Mouse (Mus musculus) brain, embryonic 18.5 days (tissue): ENCODE measurements around the gene Sdhb.

Source experiments
- DNase-seq: peaks from one replicate; pipeline ENCODE4 v3.0.0-alpha.2; 2012; ENCODE audit warnings: low read depth, low spot score

Gene Sdhb

GRCm38 (mm10) chr4:140960781-140961466 lies at the start of gene Sdhb:
Gene Sdhb, plus strand, starts transcription at chr4:140961203.
- peak; percentile 94 for DNase-seq

DNA sequence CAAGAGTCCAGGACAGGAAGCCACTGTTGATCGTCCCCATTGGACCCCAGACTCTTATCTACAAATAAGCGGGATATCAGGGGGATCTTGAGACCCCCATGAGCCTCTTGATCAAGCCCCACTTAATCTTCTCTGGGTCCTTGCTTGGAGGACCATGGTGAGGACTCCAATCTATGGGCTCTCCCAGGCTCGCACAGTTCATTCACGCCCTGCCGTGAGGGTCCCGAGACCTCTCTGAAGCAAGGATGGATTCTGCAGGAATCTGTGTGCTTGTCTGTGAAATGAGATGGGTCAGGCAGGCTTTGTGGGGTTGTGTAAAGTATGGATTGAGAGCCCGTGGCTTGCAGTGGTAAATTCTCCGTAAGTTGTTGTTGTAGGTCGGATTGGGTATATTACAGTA lies 49.6 kb upstream of the Sdhb start:
- DNase-seq, result no peak

DNA sequence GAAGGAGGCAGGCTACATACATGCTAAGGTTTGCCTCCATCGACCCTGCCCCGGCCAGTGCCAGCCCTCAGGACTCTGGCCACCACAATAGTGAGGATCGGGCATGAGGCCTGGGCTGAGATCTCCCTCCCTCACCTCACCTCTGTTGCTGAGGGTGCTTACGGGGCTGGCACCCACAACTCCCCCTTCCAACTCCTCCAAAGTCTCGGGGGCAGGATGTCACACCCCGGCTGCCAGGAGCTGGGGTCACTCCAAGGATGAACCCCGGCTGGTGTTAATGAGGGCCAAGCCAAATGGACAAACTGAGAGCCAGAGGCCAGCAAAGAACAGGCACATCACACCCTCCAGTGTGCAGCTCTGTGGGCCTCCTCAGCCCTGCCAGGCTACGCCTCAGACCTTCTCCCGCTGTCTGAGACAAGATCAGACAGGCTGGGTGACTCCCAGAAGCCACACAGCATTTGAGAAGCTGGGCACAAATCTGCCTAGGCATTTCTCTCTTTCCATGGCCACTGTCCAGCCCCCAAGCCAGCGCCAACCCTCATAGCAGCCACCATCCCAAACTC lies 48.7 kb upstream of the Sdhb start:
- no peak for DNase-seq

- DNase-seq, result no peak
These were observed 47.4 kb upstream of the Sdhb start for GRCm38 (mm10) chr4:140913565-140913964.

DNA sequence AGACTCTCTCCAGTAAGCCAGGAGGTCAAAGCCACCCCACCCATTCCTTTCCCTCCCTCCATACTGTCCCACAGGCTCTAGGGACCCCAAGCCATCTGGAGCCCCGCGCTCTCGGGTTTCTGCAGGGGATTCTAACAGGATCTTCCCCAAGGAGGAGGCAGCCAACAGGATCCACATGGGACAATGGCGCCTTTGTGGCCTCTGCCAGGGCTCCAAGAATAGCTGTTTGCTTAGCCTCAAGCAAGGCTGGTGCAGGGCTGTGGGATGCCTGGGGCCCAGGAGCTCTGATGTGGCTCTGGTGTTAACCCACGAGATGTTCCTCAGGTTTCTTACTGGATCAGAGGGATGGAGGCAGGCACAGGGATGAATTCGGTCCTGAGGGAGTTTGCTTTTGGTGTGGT lies 46.3 kb upstream of the Sdhb start:
- no peak for DNase-seq

- no peak for DNase-seq
These were observed 45.8 kb upstream of the Sdhb start for GRCm38 (mm10) chr4:140915235-140915634.

GRCm38 (mm10) chr4:140916296-140916695 lies 44.7 kb upstream of the Sdhb start:
- no peak for DNase-seq

GRCm38 (mm10) chr4:140917451-140917850 lies 43.6 kb upstream of the Sdhb start:
- DNase-seq, result no peak

DNA sequence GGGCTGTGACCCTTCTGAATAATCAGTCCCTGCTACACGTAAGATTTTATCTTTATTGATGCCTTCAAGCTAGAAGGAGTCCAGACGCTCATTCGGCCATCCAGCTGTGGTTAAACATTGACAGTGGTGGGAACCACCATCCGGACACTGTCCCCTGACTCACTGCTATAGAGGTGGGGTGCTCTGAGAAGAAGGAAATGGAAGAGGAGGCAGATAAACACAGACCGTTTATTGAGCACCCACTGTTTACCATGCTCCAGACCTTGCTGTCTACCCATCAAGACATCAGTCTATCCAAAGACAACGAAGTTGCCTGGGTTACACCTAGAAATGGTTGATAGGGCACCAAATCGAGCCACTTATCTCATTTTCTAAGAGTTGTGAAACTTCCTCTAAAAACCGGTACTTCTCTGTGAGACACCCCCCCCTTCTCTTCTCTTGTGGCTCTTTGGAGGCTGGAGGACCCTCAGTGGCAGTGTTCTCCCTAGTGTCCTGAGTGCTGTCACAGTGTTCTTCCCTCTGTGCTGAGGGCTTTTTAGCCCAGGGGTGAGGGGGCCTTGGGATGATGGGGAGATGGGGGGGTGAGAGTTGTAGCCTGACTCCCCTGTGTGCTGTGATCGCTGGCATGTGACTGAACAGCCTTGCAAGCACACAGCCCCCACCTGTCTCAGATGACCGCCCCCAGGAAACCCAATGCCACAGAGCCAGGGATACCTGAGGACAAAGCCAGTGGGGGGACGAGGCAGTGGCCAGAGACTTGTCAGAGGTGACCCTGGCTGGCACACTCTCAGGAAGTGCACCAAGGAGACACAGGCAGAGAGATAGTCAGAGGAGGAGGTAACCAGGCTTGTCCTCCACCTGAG lies 40.8 kb upstream of the Sdhb start:
- DNase-seq, result no peak

GRCm38 (mm10) chr4:140922508-140922907 lies 38.5 kb upstream of the Sdhb start:
- no peak for DNase-seq

GRCm38 (mm10) chr4:140925648-140926047 lies 35.4 kb upstream of the Sdhb start:
- no peak for DNase-seq

DNA sequence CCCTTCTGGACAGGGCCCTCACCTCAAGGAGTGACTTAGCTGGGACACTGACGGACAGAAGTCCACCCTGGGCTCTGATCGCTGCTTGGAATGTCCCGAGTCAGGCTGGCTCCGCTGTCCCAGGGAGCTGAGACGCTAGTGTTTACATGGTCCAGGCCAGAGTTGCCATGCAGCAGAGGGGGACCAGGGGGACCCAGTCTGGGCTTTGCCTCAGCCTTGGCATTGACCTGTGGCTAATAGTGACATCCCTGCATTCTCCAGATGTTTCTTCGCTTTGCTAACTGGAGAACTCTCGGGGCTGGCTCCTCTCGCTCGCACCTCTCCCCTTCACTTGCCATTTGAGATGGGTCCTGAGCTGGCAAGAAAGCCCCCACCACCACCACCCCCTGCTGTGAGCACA lies 32.7 kb upstream of the Sdhb start:
- no peak for DNase-seq

DNA sequence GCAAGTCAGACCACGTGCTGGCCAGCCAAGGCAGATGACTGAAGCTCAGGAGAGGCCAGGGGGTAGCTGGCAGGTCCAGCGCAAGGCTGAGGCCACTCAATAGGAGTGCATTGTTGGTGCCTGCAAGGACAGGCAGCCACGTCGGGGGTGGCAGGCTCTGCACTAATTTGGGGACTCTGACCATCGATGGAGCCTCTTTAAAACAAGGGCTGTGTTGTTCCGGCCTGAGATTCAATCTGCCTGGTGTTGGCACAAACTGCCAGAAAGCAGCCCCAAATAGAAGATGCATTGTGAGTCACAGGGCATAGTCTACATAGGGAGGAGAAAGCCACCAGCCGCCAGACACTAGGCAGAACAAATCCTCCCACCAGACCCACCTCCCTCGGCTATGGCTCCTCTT lies 31.3 kb upstream of the Sdhb start:
- peak; percentile 30 for DNase-seq

- DNase-seq, result no peak
These were observed 30.0 kb upstream of the Sdhb start for GRCm38 (mm10) chr4:140930900-140931470.

- no peak for DNase-seq
These were observed 25.4 kb upstream of the Sdhb start for GRCm38 (mm10) chr4:140935643-140936042.

DNA sequence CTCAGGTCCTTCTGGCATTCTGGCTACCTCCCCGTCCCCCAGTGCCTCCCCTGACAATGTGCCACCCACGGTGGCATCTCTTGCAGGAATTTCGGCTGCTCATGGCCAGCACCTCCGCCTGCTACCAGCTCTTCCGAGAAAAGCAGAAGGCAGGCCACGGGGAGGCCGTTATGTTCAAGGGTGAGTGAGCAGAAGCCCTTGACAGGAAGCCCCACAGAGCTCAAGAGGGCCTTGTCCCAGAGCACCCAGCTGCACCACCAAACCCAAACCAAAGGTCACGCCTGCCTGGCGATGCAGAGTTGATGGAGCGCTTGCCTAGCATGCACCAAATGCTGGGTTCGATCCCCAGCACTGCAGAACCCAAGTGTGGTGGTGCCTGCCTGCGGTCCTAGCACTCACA lies 16.6 kb upstream of the Sdhb start:
- DNase-seq, result no peak

GRCm38 (mm10) chr4:140944961-140945442 lies 16.0 kb upstream of the Sdhb start:
- DNase-seq, result no peak

- no peak for DNase-seq
These were observed 15.4 kb upstream of the Sdhb start for GRCm38 (mm10) chr4:140945571-140945970.

DNA sequence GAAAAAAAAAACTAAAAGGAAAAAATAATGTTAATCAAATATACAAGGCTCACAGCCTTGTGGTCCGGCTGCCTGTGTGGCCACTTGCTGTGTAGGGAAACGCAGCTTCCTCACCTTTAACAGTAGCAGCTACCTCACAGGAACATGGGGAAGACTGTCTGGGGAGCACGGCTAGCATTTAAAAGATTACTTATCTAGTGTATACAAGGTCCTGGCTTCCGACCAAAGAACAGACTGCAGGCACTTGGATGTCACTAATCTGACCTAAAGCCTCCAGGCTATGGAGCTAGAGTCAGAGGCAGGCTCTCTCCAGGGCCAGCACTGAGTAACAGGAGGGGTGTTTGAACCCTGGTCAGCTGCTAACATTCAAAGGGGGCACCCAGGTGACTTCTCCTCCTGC lies 15.0 kb upstream of the Sdhb start:
- DNase-seq, result no peak

DNA sequence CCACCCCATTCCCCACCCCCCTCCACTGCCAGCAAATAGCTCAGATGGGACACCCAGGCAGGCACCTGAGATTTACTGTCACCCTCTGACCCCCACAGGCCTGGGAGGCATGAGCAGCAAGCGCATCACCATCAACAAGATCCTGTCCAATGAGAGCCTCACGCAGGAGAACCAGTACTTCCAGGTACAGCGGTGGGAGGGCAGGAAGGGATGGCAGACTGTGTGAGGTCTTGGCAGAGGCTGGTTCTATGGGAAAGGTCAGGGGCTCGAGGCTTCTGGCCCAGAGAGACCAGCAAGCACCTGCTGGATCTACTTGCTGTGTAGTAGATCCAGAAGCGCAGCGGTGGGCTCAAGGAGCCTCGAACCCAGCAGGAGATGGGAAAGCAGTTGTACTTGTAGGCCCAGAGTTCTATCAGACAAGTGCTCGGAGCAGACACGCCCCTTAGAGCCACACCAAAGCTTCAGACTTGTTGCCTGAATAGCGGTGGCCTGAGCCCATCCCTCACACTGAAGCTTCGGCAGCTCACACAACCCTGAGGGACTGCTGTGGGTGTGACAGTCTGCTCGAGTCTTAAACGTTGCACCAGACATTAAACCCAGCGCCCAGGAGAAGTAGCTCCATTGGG lies 14.3 kb upstream of the Sdhb start:
- no peak for DNase-seq

DNA sequence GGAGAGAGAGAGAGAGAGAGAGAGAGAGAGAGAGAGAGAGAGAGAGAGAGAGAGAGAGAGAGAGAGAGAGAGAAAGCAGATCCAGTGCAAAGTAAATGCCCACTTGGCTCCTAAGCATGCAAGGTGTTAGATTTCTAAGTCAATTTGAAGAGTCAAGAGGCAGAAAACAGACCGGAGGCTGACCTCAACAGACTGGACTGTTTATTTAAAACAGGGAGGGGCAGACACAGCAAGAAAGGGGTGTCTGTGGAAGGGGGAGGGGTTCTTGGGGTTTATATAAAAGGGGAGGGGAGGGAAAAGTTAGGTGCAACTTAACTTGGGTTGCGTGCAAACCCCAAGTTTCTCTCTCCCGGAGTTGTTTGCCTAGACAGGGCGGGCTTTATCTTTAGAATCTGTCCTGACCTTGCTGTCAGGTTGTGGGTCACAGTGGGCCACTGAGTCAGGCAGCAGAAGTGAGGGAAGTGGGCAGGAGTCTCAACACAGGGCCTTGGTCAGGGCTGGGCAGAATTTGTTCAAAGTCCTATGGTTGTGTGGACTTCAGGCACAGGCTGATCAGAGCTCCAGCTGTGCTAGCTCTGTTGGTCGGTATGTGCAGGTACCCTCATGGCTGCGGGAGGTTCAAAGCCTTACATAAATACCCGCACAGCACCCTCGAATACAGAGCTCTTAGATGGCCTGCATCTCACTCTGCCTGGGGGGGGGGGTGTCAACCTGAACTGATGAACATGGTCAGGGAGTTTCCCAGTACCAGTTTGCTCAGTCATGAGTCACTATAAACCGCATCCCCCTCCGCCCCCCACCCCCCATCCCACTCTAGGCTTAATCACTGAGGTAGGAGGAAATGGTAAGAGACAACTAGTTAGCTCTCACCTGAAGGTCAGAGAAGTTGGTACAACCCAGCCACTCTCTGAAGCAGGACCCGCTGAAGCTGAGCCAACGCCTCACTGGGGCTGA lies 13.2 kb upstream of the Sdhb start:
- no peak for DNase-seq
